Mouse (Mus musculus): ENCODE measurements around the gene Zfp553.

- TF ChIP-seq CTCF (IDR thresholded peaks at IDR 0.05; ENCODE audit: low read depth, low read length), result no peak
- TF ChIP-seq POLR2A (IDR thresholded peaks at IDR 0.05; ENCODE audit: extremely low read depth, insufficient read depth, low read length), result no peak
These were observed 8.2 kb upstream of the Zfp553 start for GRCm38 (mm10) chr7:127224616-127225015.

All from liver, adult 2 months (tissue).